In genomic region chr7:121699218-121699617, GRCm38 (mm10) we compare ENCODE assay signal across 21 mouse cellular contexts. TPM values are rescaled to one million over a fixed set of nuclear protein-coding genes. Genes with fewer than 3 reads are reported as not detected.
DNase-seq lines count a peak whose midpoint lies in the region; ATAC-seq lines count a peak whose summit lies in the region.
"Had no signal": no experiment of that assay in that cellular context is flagged by ENCODE, and none has a peak within 500 bp of the region (broad histone marks: within the 10 kb centered on the region; RNA-seq: fewer than 3 reads in every experiment).

No protein-coding gene starts in this region.

- peak; percentile 37 for DNase-seq in layer of hippocampus, adult 11-12 months (ENCODE audit: low spot score)
- DNase-seq in layer of hippocampus, postnatal 36 days: no peak
- peak; percentile 25 for DNase-seq in right cerebral cortex, adult 18-20 months
- DNase-seq in right cerebral cortex, postnatal 36 days (ENCODE audit: low spot score in 2 of 2): no peak
- peak; percentile 31 for DNase-seq in telencephalon, adult 2 months (ENCODE audit: low read depth, low spot score)
- no peak for DNase-seq in adrenal gland, postnatal 14 days
- no peak for DNase-seq in spleen, postnatal 10 days (ENCODE audit: low spot score in 2 of 2)
- DNase-seq: adrenal gland, postnatal 10 days; cerebellum, adult 9-10 months; cerebellum, postnatal 14 days; gastrocnemius, postnatal 25 days; heart, postnatal 10 days; heart, postnatal 36 days had no signal

- ATAC-seq in granulocyte monocyte progenitor cell, adult 5-6 weeks (replicated peaks; ENCODE audit: poor library complexity, severe bottlenecking): peak; percentile 83
- ATAC-seq: CD4-positive, CD25-positive, alpha-beta regulatory T cell, adult 4 months; forebrain, embryonic 14.5 days; hindbrain, embryonic 16.5 days; intestine, embryonic 15.5 days had no signal

RNA-seq across cellular contexts. Expression of gene Usp31, which starts 7.8 kb away (rescaled TPM):
- total RNA-seq in layer of hippocampus, postnatal 36 days (2021): 10 to 100 TPM; 70.9 to 71.2 TPM
- 10.6 and 11.3 TPM in 2 replicates for total RNA-seq in granulocyte monocyte progenitor cell, adult 5-6 weeks (2014; fragmentation: Nextera tagmentation)
- total RNA-seq in granulocyte monocyte progenitor cell, adult 5-6 weeks (2017): 7.6 and 9.1 TPM in 2 replicates
- 15.2 and 15.3 TPM in 2 replicates for total RNA-seq in adrenal gland, postnatal 14 days (2021)

RNA-seq across cellular contexts. Expression of gene Scnn1g, which starts 35.1 kb away (rescaled TPM):
- under 1 TPM; 0.10 to 0.46 TPM for total RNA-seq in layer of hippocampus, postnatal 36 days (2021)
- total RNA-seq in granulocyte monocyte progenitor cell, adult 5-6 weeks (2014; fragmentation: Nextera tagmentation): not detected in 2 replicates
- total RNA-seq in granulocyte monocyte progenitor cell, adult 5-6 weeks (2017): not detected in 2 replicates
- not detected in 2 replicates for total RNA-seq in adrenal gland, postnatal 14 days (2021)
- total RNA-seq: adrenal gland, adult 18-20 months; gastrocnemius, adult 8-10 months; gastrocnemius, postnatal 25 days; heart, adult 8-10 months; heart, postnatal 10 days; heart, postnatal 36 days had no signal

Comparison
In these comparisons a context has a peak if more than half of its experiments do, and no peak if none do; other contexts are left out.
1. DNase-seq: peak in layer of hippocampus, adult 11-12 months (single experiment), right cerebral cortex, adult 18-20 months (single experiment) and telencephalon, adult 2 months (single experiment); none in layer of hippocampus, postnatal 36 days (0 of 2), right cerebral cortex, postnatal 36 days (0 of 2), adrenal gland, postnatal 14 days (single experiment) and spleen, postnatal 10 days (0 of 2).